Mouse (Mus musculus): Measurements from ENCODE around the gene Gramd1c.

- TF ChIP-seq CTCF (IDR thresholded peaks at IDR 0.05; ENCODE audit: low read depth, low read length), result no peak
- TF ChIP-seq POLR2A (IDR thresholded peaks at IDR 0.05; ENCODE audit: borderline replicate concordance, low read depth, low read length), result no peak
Measured at GRCm38 (mm10) chr16:43999111-43999510, 64.0 kb downstream of the Gramd1c start.
